Mouse (Mus musculus) intestine, embryonic 14.5 days (tissue): ENCODE measurements around the gene Ache. TPM values are rescaled to one million over a fixed set of nuclear protein-coding genes. Genes with fewer than 3 reads are reported as not detected.

Experiments used
- ATAC-seq: fragments of 200-750 bp; cut with Nextera tagmentation; replicated peaks from 2 replicates; pipeline ENCODE4 v1.8.0; 2017; ENCODE audit warnings: low read depth, moderate number of reproducible peaks, moderate TSS enrichment, moderate library complexity; ENCODE audit not compliant: low FRiP score, low TSS enrichment
- DNase-seq: peaks from one replicate; pipeline ENCODE4 v3.0.0-alpha.2; 2018; ENCODE audit warnings: low spot score
- H3K27ac ChIP-seq: fragments of 300-500 bp; sonication (generic); 2 replicates; pipeline ENCODE4 v1.5.1; 2014; ENCODE audit warnings: low read depth, mild to moderate bottlenecking, control low read depth
- H3K27me3 ChIP-seq: fragments of 300-500 bp; sonication (generic); replicated peaks from 2 replicates; pipeline ENCODE4 v1.6.1; 2014; ENCODE audit warnings: low read length, control low read depth; ENCODE audit not compliant: control insufficient read depth, insufficient read depth
- H3K36me3 ChIP-seq: fragments of 300-500 bp; sonication (generic); 2 replicates; pipeline ENCODE4 v1.6.1; 2014; ENCODE audit warnings: low read length, control low read depth; ENCODE audit not compliant: control insufficient read depth, insufficient read depth
- H3K4me1 ChIP-seq: fragments of 300-500 bp; sonication (generic); replicated peaks from 2 replicates; pipeline ENCODE4 v1.6.1; 2014; ENCODE audit warnings: low read length, control low read depth, mixed read lengths; ENCODE audit not compliant: control insufficient read depth, insufficient read depth
- H3K4me2 ChIP-seq: fragments of 300-500 bp; sonication (generic); 2 replicates; pipeline ENCODE4 v1.6.1; 2014; ENCODE audit warnings: low read length
- H3K4me3 ChIP-seq: fragments of 300-500 bp; sonication (generic); 2 replicates; pipeline ENCODE4 v1.5.1; 2014; ENCODE audit warnings: low read depth, low read length, control low read depth, mixed read lengths
- H3K9ac ChIP-seq: fragments of 300-500 bp; sonication (generic); 2 replicates; pipeline ENCODE4 v1.6.1; 2014; ENCODE audit warnings: mild to moderate bottlenecking, low read length
- H3K9me3 ChIP-seq: fragments of 300-500 bp; sonication (generic); 2 replicates; pipeline ENCODE4 v1.6.1; 2016; ENCODE audit warnings: low read length, control low read depth; ENCODE audit not compliant: control insufficient read depth
- WGBS: fragments of 180-500 bp; shearing (Covaris S2); extraction: QIAGEN DNeasy Blood & Tissue Kit; methylation state at CpG from one replicate; pipeline ENCODE4 v1.1.7; 2014; 5-methylcytosine and 5-hydroxymethylcytosine counted together
- polyA plus RNA-seq: library from polyadenylated mRNA; unstranded; fragments of >200 nt; fragmentation: Nextera tagmentation; extraction: Ambion mirVana; gene quantifications from 2 replicates; pipeline ENCODE4 v1.2.1, GENCODE M21; 2014

The Ache gene
- polyA plus RNA-seq, 1 experiment from 2014 or later, result 13.6 TPM

DNA sequence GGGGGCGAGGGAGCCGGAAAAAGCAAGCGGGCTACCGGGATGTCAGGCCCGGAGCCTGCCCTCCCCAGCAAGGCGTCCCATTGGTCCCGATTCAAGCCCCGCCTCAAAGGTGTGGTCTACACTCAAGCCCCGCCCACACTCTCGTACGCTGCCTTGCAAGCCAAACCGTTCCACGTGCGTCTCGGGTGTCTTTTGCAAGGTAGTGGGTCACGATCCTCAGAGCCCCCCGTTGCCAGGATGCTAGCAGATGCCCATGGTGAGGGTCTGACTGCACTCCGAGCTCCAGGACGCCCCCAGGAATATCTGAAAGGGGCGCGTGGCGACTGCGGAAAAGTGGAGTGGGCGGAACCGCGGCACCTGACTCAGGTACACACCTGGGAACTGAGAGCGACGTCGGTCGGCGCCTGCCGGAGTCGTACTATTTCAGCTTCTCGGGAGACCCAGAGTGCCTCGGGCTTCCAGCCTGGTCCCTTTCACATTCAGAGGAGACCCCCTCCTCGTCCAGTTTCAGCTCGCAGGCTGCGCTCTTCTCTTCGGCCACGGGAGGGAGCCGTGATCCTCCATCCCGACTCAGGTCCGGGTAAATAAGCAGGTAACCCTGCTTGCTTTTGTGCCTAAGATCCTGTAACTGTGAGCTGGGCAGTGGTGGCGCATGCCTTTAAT, 46.3 kb downstream of the Ache start, which contains the start of gene Slc12a9:
Slc12a9 (minus strand) TSS at position 86 of the 663 bp plus-strand sequence.
- H3K27ac ChIP-seq, result peak within 1 kb of the TSS; percentile 40; the same call in 1 of the 2 replicates
- 0 out of 2 replicates have a peak, but pooled peaks cover under 1% of the 10 kb centered on the region for H3K36me3 ChIP-seq
- H3K27me3 ChIP-seq, result no peaks in the 10 kb centered on the region
- peak within 1 kb of the TSS; percentile 63 for H3K4me3 ChIP-seq
- WGBS, result under 1% methylated on average over 44 of the region's 44 CpGs
- H3K4me1 ChIP-seq, result peaks cover 7% of the 10 kb centered on the region
- ATAC-seq, result peak; percentile 85
- peak within 1 kb of the TSS; percentile 96 for H3K4me2 ChIP-seq
- no peaks in the 10 kb centered on the region for H3K9me3 ChIP-seq
- peak within 1 kb of the TSS; percentile 63 for H3K9ac ChIP-seq
- peak; percentile 98 for DNase-seq

DNA sequence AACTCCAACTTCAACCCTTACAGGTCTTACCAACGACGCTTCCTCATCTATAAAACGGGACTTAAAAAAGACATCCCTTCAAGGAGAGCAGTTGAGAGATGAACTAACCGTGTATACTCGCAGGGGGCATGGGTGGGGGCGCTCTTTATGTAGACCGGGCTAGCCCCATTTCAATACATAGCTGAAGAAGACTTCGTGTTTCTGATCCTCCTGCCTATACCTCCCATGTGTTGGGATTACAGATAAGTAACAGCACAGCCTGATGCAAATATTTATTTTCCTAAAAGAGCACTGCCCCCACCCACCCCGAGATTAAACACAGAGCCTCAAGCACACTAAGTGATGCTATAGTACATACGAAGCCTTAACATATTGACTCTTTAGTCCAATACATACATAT, 47.0 kb downstream of the Ache start:
- DNase-seq (no peak), ATAC-seq (no peak)
- 51% methylated on average over 10 of the region's 10 CpGs for WGBS
- peak overlapping the region; percentile 96 for H3K4me2 ChIP-seq
- H3K9ac ChIP-seq, result no peak overlapping the region
- peak overlapping the region; percentile 63 for H3K4me3 ChIP-seq
- no peaks in the 10 kb centered on the region for H3K9me3 ChIP-seq
- no peak overlapping the region for H3K27ac ChIP-seq
- no peaks in the 10 kb centered on the region for H3K36me3 ChIP-seq
- no peaks in the 10 kb centered on the region for H3K27me3 ChIP-seq
- peaks cover 14% of the 10 kb centered on the region for H3K4me1 ChIP-seq

DNA sequence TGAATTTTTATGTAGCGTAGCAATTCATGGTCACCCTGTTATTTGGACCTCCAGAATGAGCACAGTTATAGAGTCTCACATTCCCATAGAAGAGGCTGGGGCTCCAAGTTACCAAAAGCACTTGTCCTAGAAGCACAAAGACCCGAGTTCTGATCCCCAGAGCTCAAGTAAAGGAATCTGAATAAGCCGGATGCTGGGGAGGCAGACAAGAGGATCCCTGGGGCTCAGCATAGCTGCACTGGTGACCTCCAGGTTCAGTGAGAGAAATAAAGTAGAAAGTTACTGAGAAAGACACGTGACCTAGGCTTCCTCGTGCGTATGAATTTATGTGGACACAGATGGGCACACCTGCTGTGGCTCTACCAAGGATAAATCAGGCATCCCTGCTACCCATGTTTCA, 47.7 kb downstream of the Ache start:
- ATAC-seq, result no peak
- Histone ChIP-seq H3K27ac (no peak overlapping the region), H3K4me1 (peaks cover 20% of the 10 kb centered on the region), H3K4me3 (no peak overlapping the region), H3K36me3 (no peaks in the 10 kb centered on the region), H3K9ac (no peak overlapping the region), H3K4me2 (no peak overlapping the region), H3K9me3 (no peaks in the 10 kb centered on the region), H3K27me3 (no peaks in the 10 kb centered on the region)
- WGBS, result 72% methylated on average over 6 of the region's 6 CpGs
- DNase-seq, result peak; percentile 41

DNA sequence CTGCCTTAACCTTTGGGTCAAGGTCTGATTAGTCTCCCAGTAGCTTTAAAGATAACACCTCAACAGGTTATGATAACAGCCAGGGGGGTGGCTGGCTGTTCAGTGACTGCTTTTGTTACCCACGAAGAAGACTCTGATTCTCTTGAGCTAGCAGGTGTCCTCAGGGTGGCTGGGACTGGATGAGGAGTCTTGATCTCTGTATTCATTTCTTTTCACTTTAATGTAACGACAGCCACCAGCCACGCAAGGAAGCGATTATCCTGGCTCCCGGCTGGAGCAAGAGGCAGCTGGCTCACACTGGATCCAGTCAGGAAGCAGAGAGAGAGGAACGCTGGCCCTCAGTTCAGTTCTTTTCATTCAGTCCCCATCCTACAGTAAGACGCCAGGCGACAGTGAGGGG, 49.9 kb downstream of the Ache start:
- H3K27ac ChIP-seq, result no peak overlapping the region; the same call in 1 of the 2 replicates
- H3K27me3 ChIP-seq, result no peaks in the 10 kb centered on the region
- WGBS, result 52% methylated on average over 8 of the region's 8 CpGs
- no peak overlapping the region for H3K9ac ChIP-seq
- H3K4me3 ChIP-seq, result no peak overlapping the region
- DNase-seq (peak; percentile 55), ATAC-seq (no peak)
- H3K9me3 ChIP-seq, result no peaks in the 10 kb centered on the region
- H3K4me1 ChIP-seq, result peaks cover 20% of the 10 kb centered on the region
- H3K36me3 ChIP-seq, result no peaks in the 10 kb centered on the region
- H3K4me2 ChIP-seq, result no peak overlapping the region

DNA sequence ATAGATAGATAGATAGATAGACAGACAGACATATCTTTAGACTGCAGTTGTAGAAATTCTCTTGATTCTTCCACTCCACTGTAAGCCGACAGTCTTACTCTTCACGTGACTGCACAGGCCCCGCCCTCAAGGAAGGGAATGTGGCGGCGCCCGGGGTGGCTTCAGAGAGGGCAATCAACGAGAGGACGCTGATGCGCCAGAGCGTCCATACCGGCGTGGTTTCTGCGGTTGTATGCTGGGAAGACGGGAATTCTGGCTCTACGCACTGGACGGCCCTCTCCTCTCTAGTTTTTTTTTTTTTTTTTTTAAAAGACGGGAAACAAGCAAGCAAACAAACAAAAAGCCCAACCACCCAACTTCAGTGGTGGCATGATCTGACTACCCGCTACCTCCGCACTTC, 50.9 kb downstream of the Ache start:
- Histone ChIP-seq H3K4me3 (peak overlapping the region; percentile 44), H3K9me3 (no peaks in the 10 kb centered on the region), H3K27ac (peak overlapping the region; percentile 90), H3K9ac (peak overlapping the region; percentile 66), H3K27me3 (no peaks in the 10 kb centered on the region), H3K4me2 (peak overlapping the region; percentile 86), H3K36me3 (no peaks in the 10 kb centered on the region), H3K4me1 (peaks cover 20% of the 10 kb centered on the region)
- 1% methylated on average over 19 of the region's 19 CpGs for WGBS
- peak; percentile 72 for ATAC-seq
- DNase-seq, result peak; percentile 86

DNA sequence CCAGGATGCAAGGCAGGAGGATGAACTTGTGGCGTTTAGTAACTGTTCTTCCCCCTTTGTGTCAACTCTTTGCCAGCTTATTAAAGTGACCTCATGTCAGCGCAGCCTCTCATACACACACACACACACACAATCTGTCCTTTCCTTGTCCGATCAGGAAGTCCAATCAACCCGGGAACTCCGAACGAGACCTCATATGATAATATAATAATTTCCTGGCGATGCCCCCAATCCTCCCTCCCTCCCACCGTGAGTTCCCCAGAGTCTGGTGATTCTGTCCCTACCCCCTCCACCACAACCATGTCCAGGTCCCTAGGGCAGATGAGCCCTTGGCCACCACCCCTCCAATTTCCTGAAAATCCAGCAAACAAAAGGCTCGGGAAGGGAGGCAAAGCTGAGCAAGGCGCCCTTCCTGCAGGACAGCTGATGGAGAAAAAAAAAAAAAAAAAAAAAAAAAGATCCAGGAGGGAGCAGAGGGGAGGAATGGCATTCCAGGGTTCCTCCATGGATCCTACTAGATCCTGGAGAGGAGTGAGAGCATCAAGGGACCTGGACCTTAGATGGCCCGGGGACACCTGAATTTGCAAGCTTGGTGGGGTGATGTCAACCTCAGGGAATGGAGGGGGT, 51.5 kb downstream of the Ache start:
- Histone ChIP-seq H3K27ac (peak overlapping the region; percentile 90), H3K4me2 (peak overlapping the region; percentile 86), H3K4me1 (peaks cover 20% of the 10 kb centered on the region), H3K4me3 (peak overlapping the region; percentile 44), H3K27me3 (no peaks in the 10 kb centered on the region), H3K9me3 (no peaks in the 10 kb centered on the region), H3K36me3 (no peaks in the 10 kb centered on the region), H3K9ac (peak overlapping the region; percentile 66)
- peak; percentile 74 for DNase-seq
- peak; percentile 8; the same call in 1 of the 2 replicates for ATAC-seq
- 1% methylated on average over 11 of the region's 11 CpGs for WGBS

DNA sequence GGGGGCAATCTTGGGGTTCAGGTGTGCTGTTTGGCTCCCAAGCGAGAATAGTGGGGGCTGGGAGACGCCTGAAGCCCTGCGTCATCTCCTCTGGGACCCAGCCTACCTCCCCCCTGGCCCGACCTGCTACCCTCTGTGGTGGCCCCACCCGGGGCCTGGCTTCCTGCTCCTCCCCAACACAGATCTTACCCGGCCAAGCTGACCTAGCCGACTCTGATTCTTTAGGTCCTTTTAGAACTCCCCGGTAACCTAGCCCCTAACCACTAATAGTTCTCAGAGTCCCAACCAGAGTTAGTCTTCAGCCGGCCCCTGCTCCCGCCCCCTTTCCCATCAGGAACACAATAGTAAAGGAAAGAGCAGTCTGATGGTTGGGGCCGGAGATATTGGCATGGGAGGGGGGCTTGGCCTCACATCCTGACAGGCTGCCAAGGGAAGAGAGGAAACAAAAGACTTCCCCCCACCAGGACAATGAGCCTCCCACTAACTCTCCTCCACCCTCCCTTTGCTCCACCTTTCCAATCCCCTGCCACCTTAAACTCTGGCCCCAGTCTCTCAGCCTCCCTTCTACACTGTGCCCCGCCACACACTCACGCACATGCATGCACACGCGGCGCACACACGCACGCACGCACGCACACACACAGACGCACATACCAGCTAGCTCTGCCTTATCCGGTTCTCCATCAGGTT, 52.1 kb downstream of the Ache start:
- H3K4me1 ChIP-seq, result peaks cover 20% of the 10 kb centered on the region
- ATAC-seq (0 out of 2 replicates have a peak, but pooled peaks have one; percentile 22), DNase-seq (peak; percentile 67)
- peak overlapping the region; percentile 86 for H3K4me2 ChIP-seq
- H3K4me3 ChIP-seq, result peak overlapping the region; percentile 44
- H3K27me3 ChIP-seq, result no peaks in the 10 kb centered on the region
- WGBS, result 13% methylated on average over 22 of the region's 22 CpGs
- H3K9me3 ChIP-seq, result no peaks in the 10 kb centered on the region
- peak overlapping the region; percentile 90 for H3K27ac ChIP-seq
- H3K36me3 ChIP-seq, result no peaks in the 10 kb centered on the region
- peak overlapping the region; percentile 66 for H3K9ac ChIP-seq

DNA sequence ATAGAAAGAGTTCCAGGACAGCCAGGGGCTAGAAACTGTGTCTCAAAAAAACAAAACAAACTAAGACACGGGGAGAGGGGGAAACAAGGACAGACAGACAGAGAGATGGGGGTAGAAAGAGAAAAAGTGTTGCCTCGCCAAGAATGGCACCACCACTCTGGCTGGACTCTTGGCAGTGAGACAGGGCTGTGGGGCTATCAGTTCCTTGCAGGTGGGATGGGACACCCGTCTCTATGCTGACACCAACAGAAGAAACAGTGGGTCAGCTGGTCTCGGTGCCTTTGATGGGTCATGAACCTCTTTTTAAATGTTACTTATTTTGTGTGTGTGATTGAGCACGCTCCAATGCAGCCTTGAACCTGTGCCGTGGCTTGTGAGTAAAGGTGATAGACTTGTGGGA, 52.9 kb downstream of the Ache start:
- Histone ChIP-seq H3K4me3 (no peak overlapping the region), H3K36me3 (no peaks in the 10 kb centered on the region), H3K27ac (peak overlapping the region; percentile 90; the same call in 1 of the 2 replicates), H3K4me1 (peaks cover 20% of the 10 kb centered on the region), H3K27me3 (no peaks in the 10 kb centered on the region), H3K4me2 (no peak overlapping the region), H3K9me3 (no peaks in the 10 kb centered on the region), H3K9ac (no peak overlapping the region)
- WGBS, result 75% methylated on average over 6 of the region's 6 CpGs
- ATAC-seq, result no peak
- no peak for DNase-seq
